Mouse (Mus musculus): ENCODE measurements around the gene Col12a1.

The Col12a1 gene

GRCm38 (mm10) chr9:79600237-79600570, 118.4 kb downstream of the Col12a1 start:
- no peak for DNase-seq

- DNase-seq, result no peak
Observed at GRCm38 (mm10) chr9:79599395-79600236, 119.0 kb downstream of the Col12a1 start.

- DNase-seq, result no peak
Observed at GRCm38 (mm10) chr9:79598578-79598977, 120.1 kb downstream of the Col12a1 start.

GRCm38 (mm10) chr9:79586415-79587195, 132.0 kb downstream of the Col12a1 start:
- no peak for DNase-seq

- no peak for DNase-seq
Observed at GRCm38 (mm10) chr9:79566838-79567237, 151.8 kb downstream of the Col12a1 start.

- no peak for DNase-seq
Observed at GRCm38 (mm10) chr9:79553297-79553696, 165.3 kb downstream of the Col12a1 start.

All from kidney, postnatal 4 days (tissue).